Mouse (Mus musculus) ES-Bruce4 (cell line): ENCODE measurements at regions not wholly inside any gene's neighbourhood (a gene's known extent, or its start where the extent isn't known, plus 50 kb on each side); places are given as distances from the start of the nearest gene placed in this dataset.

Experiments
- H3K27ac ChIP-seq: 2 replicates; pipeline ENCODE4 v1.5.1; 2012; ENCODE audit warnings: low read length, inconsistent platforms; ENCODE audit not compliant: insufficient read depth
- H3K27me3 ChIP-seq: 2 replicates; pipeline ENCODE4 v1.6.1; 2012; ENCODE audit warnings: mild to moderate bottlenecking, low read length, inconsistent platforms; ENCODE audit not compliant: control insufficient read depth, poor library complexity, insufficient read depth, severe bottlenecking
- H3K36me3 ChIP-seq: 2 replicates; pipeline ENCODE4 v1.6.1; 2012; ENCODE audit warnings: inconsistent platforms, mild to moderate bottlenecking, low read length, moderate library complexity; ENCODE audit not compliant: control insufficient read depth, poor library complexity, insufficient read depth, severe bottlenecking
- H3K4me1 ChIP-seq: one replicate; pipeline ENCODE4 v1.8.1; 2011; ENCODE audit warnings: low read length; ENCODE audit not compliant: control insufficient read depth, insufficient read depth
- H3K4me3 ChIP-seq: 2 replicates; pipeline ENCODE4 v1.5.1; 2011; ENCODE audit warnings: low read depth, mild to moderate bottlenecking, low read length
- H3K9ac ChIP-seq: 2 replicates; pipeline ENCODE4 v1.6.1; 2012; ENCODE audit warnings: low read depth, mild to moderate bottlenecking, inconsistent platforms; ENCODE audit not compliant: poor library complexity, severe bottlenecking
- H3K9me3 ChIP-seq: replicated peaks from 2 replicates; pipeline ENCODE4 v1.6.1; 2012; ENCODE audit warnings: mild to moderate bottlenecking, low read length, inconsistent platforms; ENCODE audit not compliant: control insufficient read depth, poor library complexity, insufficient read depth, severe bottlenecking
- CTCF ChIP-seq: IDR thresholded peaks from one replicate; pipeline ENCODE4 v1.8.1; 2011; ENCODE audit warnings: low read depth, low read length
- EP300 ChIP-seq: IDR thresholded peaks from 2 replicates; pipeline ENCODE4 v1.6.1; 2011; ENCODE audit warnings: low read depth, low read length; ENCODE audit not compliant: insufficient read depth
- POLR2A ChIP-seq: IDR thresholded peaks from one replicate; pipeline ENCODE4 v1.8.1; 2011; ENCODE audit warnings: low read length; ENCODE audit not compliant: insufficient read depth

DNA sequence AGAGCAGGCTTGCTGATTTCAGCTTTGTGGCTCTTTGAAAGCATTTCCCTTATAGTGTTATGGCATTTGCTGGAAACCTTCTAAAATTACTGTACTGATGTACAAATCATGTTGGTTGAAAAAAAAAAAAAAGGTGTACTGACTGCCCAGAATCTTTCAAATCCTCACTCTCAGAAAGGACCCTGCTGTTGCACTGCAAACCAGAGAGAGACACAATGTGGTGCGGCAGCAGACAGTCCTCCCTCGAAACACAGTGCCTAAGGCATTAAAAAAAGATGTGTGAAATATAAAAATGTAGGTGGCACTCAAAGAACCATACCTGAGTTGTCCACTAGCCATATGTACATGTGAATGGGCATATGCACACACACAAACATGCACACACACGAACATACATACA, 128.3 kb downstream of the Actr3 start:
- Histone ChIP-seq H3K36me3 (no peaks in the 10 kb centered on the region), H3K27me3 (no peaks in the 10 kb centered on the region), H3K9ac (no peak overlapping the region)

DNA sequence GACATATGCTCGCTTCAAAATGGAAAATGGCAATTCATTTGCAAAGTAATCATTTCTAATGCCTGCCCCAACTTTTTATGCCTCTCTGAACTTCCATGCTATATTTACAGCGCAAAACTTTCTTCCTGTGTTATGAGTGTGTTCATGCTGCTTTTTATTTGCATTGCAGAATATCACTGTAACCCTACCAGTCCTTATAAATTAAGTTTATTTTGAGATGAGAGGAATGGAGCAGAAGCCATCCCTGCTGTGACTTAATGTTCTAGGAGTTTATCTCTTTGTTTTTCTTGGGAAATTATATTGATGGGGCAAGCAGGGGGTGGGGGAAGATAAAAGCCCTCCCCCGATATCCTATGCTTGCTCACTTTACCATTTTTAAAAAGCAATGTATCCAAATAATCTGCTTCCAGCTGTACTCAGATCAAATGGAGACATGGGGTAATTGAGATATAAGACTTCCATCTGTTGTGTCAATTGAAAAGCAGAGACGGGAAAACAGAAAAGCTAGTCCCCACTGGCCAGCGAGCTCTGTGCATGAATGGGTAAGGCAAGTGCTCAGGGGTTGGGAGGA, 136.9 kb downstream of the Actr3 start:
- Histone ChIP-seq H3K4me3 (no peak overlapping the region), H3K27me3 (no peaks in the 10 kb centered on the region), H3K9ac (no peak overlapping the region), H3K9me3 (no peaks in the 10 kb centered on the region), H3K36me3 (no peaks in the 10 kb centered on the region), H3K27ac (no peak overlapping the region), H3K4me1 (no peaks in the 10 kb centered on the region)
- no peak for TF ChIP-seq POLR2A
- no peak for TF ChIP-seq EP300
- TF ChIP-seq CTCF, result no peak

More for the DNA sequence above, 128.3 kb downstream of the Actr3 start:
- H3K4me1 ChIP-seq, result no peaks in the 10 kb centered on the region
- no peak overlapping the region for H3K27ac ChIP-seq
- no peak overlapping the region for H3K4me3 ChIP-seq
- H3K9me3 ChIP-seq, result no peaks in the 10 kb centered on the region
- no peak for TF ChIP-seq EP300
- TF ChIP-seq CTCF, result no peak
- no peak for TF ChIP-seq POLR2A

DNA sequence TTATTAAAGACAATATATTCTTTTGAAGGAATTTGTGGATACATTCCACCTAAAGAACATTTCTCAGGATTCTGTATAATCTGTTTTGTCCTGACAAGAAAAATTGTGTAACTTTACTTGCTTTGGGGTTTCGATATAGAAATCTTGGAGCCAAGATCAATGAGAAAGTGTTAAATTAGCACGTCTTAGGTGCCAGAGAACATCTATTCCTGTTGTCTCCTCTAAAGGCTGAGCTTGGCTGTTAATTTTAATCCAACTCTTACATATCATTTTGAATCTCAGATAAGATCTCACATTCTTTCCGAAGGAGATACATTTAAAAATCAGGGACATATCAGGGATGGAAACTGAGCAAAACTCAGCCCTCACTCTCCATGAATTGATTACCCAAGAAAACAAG, 139.9 kb downstream of the Actr3 start:
- Histone ChIP-seq H3K27me3 (no peaks in the 10 kb centered on the region), H3K4me3 (no peak overlapping the region), H3K36me3 (no peaks in the 10 kb centered on the region), H3K4me1 (no peaks in the 10 kb centered on the region), H3K9ac (no peak overlapping the region), H3K9me3 (no peaks in the 10 kb centered on the region), H3K27ac (no peak overlapping the region)
- no peak for TF ChIP-seq EP300
- TF ChIP-seq CTCF, result no peak
- no peak for TF ChIP-seq POLR2A

DNA sequence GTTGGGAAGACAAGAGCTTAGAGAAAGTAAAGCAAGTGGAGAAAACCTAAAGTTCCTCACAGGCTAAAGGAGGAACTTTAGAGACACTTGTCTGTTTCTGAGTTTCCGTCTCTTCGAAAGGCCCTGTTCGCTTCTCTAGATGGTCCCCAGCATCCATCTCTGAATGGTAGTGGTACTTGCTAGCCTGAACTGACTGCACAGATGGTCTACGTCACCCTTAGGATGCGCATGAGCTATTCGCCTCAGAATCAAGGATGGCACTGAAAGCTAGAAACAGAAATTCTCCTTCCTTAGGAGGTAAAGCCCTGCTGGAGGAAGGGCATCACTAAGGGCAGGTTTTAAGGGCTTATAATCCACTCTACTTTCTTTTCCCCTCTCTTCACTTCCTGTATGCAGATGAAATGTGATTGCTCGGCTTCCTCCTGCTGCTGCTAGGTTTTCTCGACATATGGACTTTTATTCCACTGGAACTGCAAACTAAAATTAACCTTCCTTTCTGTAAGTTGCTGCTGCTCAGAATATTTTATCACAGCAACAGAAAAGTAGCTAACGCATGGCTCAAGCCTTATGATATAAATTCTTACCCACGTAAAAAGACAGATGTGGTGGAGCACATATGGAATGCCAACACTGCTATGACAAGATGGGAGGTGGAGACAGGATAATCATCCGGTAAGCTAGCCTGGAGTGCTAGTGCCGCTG, 145.1 kb downstream of the Actr3 start:
- TF ChIP-seq CTCF (no peak), EP300 (no peak), POLR2A (no peak)
- H3K36me3 ChIP-seq, result no peaks in the 10 kb centered on the region
- no peaks in the 10 kb centered on the region for H3K27me3 ChIP-seq
- no peak overlapping the region for H3K4me3 ChIP-seq
- H3K4me1 ChIP-seq, result no peaks in the 10 kb centered on the region
- H3K27ac ChIP-seq, result no peak overlapping the region
- H3K9me3 ChIP-seq, result no peaks in the 10 kb centered on the region
- H3K9ac ChIP-seq, result no peak overlapping the region

DNA sequence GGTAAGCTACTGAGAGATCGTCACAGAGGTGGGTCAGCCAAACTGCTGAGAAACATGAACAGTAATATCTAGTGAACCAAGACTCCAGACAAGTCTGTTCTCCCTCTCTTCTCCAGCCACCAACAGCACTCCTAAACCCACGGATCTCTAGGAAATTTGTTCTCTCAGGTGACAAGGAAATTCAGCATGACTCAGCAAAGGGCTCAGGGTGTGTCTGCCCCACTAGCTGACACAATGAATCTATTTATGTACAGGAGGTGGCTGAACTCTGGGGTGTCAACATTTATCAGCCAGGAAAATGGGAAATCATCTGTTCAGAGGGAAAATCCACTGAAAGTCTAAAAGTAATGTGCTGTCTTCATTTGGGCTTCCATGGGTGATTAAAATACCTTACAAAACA, 149.2 kb downstream of the Actr3 start:
- peaks cover 2% of the 10 kb centered on the region; the same call in 1 of the 2 replicates for H3K9me3 ChIP-seq
- H3K36me3 ChIP-seq, result no peaks in the 10 kb centered on the region
- H3K27ac ChIP-seq, result no peak overlapping the region
- TF ChIP-seq POLR2A, result no peak
- no peak for TF ChIP-seq EP300
- TF ChIP-seq CTCF, result no peak
- H3K4me3 ChIP-seq, result no peak overlapping the region
- H3K9ac ChIP-seq, result no peak overlapping the region
- no peaks in the 10 kb centered on the region for H3K4me1 ChIP-seq
- H3K27me3 ChIP-seq, result no peaks in the 10 kb centered on the region

DNA sequence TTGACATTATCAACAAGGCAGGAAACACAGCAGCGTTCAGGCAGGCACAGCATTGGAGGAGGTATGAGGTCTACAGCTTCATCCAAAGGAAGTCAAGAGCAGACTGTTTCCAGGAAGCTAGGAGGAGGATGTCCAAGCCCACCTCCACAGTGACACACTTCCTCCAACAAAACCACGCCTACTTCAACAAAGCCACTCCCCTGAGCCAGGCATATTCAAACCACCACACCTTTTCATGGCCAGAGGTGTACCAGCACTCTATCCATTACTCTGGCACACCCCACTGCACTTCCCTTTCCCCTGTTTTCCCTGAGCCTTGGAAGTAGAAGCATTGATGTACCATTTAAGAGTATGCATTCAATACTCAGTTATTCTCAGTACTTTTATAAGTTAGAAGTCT, 150.8 kb downstream of the Actr3 start:
- no peak for TF ChIP-seq EP300
- no peak for TF ChIP-seq CTCF
- no peak for TF ChIP-seq POLR2A
- no peaks in the 10 kb centered on the region for H3K27me3 ChIP-seq
- H3K27ac ChIP-seq, result no peak overlapping the region
- H3K4me3 ChIP-seq, result no peak overlapping the region
- no peaks in the 10 kb centered on the region for H3K36me3 ChIP-seq
- peaks cover 2% of the 10 kb centered on the region; the same call in 1 of the 2 replicates for H3K9me3 ChIP-seq
- H3K9ac ChIP-seq, result no peak overlapping the region
- no peaks in the 10 kb centered on the region for H3K4me1 ChIP-seq
